Mouse (Mus musculus) forebrain, embryonic 11.5 days (tissue): ENCODE results near the gene Aldh3b1. TPM values are rescaled to one million over a fixed set of nuclear protein-coding genes. Genes with fewer than 3 reads are reported as not detected.

Source experiments
- ATAC-seq: fragments of 200-750 bp; cut with Nextera tagmentation; replicated peaks from 2 replicates; pipeline ENCODE4 v1.8.0; 2017; ENCODE audit warnings: moderate TSS enrichment; ENCODE audit not compliant: low FRiP score
- DNase-seq: peaks from one replicate; pipeline ENCODE4 v3.0.0-alpha.2; 2017; ENCODE audit warnings: low spot score
- H3K27ac ChIP-seq: fragments of 300-500 bp; sonication (generic); 2 replicates; pipeline ENCODE4 v1.5.1; 2014; ENCODE audit warnings: low read depth, low read length
- H3K27me3 ChIP-seq: fragments of 300-500 bp; sonication (generic); 2 replicates; pipeline ENCODE4 v1.6.1; 2014; ENCODE audit warnings: mild to moderate bottlenecking, low read length, mixed read lengths; ENCODE audit not compliant: control insufficient read depth, insufficient read depth
- H3K36me3 ChIP-seq: fragments of 300-500 bp; sonication (generic); 2 replicates; pipeline ENCODE4 v1.6.1; 2014; ENCODE audit warnings: mild to moderate bottlenecking, low read length, moderate library complexity, mixed read lengths; ENCODE audit not compliant: control insufficient read depth, insufficient read depth
- H3K4me1 ChIP-seq: fragments of 300-500 bp; sonication (generic); replicated peaks from 2 replicates; pipeline ENCODE4 v1.6.1; 2014; ENCODE audit warnings: low read length, mixed read lengths; ENCODE audit not compliant: control insufficient read depth, insufficient read depth
- H3K4me2 ChIP-seq: fragments of 300-500 bp; sonication (generic); 2 replicates; pipeline ENCODE4 v1.6.1; 2014; ENCODE audit warnings: low read depth, mild to moderate bottlenecking, low read length, moderate library complexity, mixed read lengths; ENCODE audit not compliant: severe bottlenecking
- H3K4me3 ChIP-seq: fragments of 300-500 bp; sonication (generic); 2 replicates; pipeline ENCODE4 v1.5.1; 2014; ENCODE audit warnings: low read depth, low read length
- H3K9ac ChIP-seq: fragments of 300-500 bp; sonication (generic); 2 replicates; pipeline ENCODE4 v1.6.1; 2014; ENCODE audit warnings: low read length
- H3K9me3 ChIP-seq: fragments of 300-500 bp; sonication (generic); 2 replicates; pipeline ENCODE4 v1.6.1; 2016; ENCODE audit warnings: low read length, mixed read lengths; ENCODE audit not compliant: control insufficient read depth
- WGBS: fragments of 180-500 bp; shearing (Covaris S2); extraction: QIAGEN DNeasy Blood & Tissue Kit; methylation state at CpG from one replicate; pipeline ENCODE4 v1.1.7; 2014; 5-methylcytosine and 5-hydroxymethylcytosine counted together
- polyA plus RNA-seq: library from polyadenylated mRNA; unstranded; fragments of >200 nt; fragmentation: Nextera tagmentation; extraction: Ambion mirVana; gene quantifications from 2 replicates; pipeline ENCODE4 v1.2.1, GENCODE M21; 2014

The Aldh3b1 gene
- polyA plus RNA-seq, 1 experiment from 2014 or later, result 0.35 TPM

DNA sequence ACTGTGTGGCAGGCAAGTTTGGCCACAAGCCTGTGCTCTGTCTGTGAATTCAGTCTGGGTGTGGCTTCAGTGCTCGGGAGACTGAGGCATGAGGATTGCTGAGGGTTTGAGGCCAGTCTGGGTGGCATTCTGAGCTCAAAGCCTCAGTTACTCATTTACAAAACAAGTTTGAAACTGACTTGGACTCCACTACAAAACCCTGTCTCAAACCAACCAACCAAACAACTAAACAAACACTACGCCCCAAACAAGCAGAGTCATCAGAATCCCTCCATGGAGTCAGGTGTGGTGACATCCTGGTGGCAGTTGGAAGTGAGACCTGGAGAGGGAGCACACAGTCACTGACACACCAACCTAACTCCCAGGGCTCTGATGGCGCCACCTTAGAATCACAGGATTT, 20.7 kb upstream of the Aldh3b1 start:
- H3K27ac ChIP-seq, result no peak overlapping the region
- DNase-seq, result no peak
- H3K27me3 ChIP-seq, result no peaks in the 10 kb centered on the region
- H3K9me3 ChIP-seq, result no peaks in the 10 kb centered on the region
- no peak overlapping the region; the same call in 1 of the 2 replicates for H3K9ac ChIP-seq
- no peaks in the 10 kb centered on the region for H3K36me3 ChIP-seq
- no peak overlapping the region for H3K4me2 ChIP-seq
- no peaks in the 10 kb centered on the region for H3K4me1 ChIP-seq
- WGBS, result 80% methylated on average over 3 of the region's 3 CpGs
- H3K4me3 ChIP-seq, result no peak overlapping the region
- no peak for ATAC-seq

DNA sequence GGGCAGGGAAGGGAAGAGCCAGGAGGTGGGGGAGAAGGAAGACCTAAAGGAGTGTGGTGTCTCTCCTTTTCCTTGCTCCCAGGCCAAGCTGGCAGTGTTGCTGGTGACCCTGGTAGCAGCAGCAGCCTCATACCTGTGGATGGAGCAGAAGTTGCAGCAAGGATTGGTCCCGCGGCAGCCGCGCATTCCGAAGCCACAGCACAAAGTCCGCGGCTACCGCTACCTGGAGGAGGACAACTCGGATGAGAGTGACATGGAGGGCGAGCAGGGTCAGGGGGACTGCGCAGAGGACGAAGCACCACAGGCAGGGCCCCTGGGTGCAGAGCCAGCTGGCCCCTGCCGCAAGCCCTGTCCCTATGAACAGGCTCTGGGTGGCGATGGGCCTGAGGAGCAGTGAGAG, 18.9 kb upstream of the Aldh3b1 start:
- Histone ChIP-seq H3K36me3 (no peaks in the 10 kb centered on the region), H3K27me3 (no peaks in the 10 kb centered on the region), H3K9ac (no peak overlapping the region), H3K9me3 (no peaks in the 10 kb centered on the region), H3K27ac (no peak overlapping the region), H3K4me2 (no peak overlapping the region), H3K4me3 (no peak overlapping the region), H3K4me1 (no peaks in the 10 kb centered on the region)
- WGBS, result 70% methylated on average over 14 of the region's 14 CpGs
- DNase-seq (no peak), ATAC-seq (no peak)

DNA sequence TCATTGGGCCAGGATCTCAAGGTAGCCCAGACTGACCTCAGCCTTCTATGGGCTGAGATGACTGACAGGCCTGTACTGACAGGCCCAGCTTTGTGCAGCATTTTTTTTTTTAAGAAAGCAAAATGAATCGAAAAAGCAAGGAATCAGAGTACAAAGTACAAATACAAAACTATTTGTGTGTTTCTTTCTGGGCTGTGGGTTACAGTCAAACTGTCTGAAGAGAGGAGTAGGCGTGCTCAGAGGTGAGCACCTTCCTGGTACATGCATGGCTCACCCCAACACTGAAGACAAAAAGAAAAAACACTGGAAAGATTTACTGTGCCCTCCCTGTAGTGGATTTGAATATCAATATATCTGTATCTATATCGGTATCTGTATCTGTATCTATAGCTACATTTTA, 18.2 kb upstream of the Aldh3b1 start:
- Histone ChIP-seq H3K36me3 (no peaks in the 10 kb centered on the region), H3K9ac (no peak overlapping the region), H3K4me2 (no peak overlapping the region), H3K27ac (no peak overlapping the region), H3K4me1 (no peaks in the 10 kb centered on the region), H3K9me3 (no peaks in the 10 kb centered on the region), H3K4me3 (no peak overlapping the region), H3K27me3 (no peaks in the 10 kb centered on the region)
- ATAC-seq (no peak), DNase-seq (no peak)
- WGBS, result 77% methylated on average over 3 of the region's 3 CpGs

DNA sequence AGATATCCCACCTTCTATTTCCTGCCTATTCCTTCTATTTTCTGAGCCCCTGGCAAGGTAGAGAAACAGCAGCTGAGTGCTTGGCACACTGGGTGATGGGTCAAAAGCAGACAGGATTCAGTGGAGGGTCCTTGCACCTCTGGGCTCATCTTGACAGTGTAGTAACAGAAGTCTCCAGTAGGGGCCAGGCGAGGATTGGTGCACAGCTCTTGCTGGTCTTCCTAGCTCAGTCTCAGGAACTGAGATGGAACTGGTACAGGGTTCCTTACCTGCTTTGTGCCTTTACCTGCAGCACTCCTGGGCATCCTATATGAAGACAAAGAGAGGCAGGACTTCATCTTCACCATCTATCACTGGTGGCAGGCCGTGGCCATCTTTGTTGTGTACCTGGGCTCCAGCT, 17.1 kb upstream of the Aldh3b1 start:
- Histone ChIP-seq H3K9ac (no peak overlapping the region), H3K36me3 (no peaks in the 10 kb centered on the region), H3K27me3 (no peaks in the 10 kb centered on the region), H3K4me1 (no peaks in the 10 kb centered on the region), H3K27ac (no peak overlapping the region), H3K9me3 (no peaks in the 10 kb centered on the region), H3K4me2 (no peak overlapping the region), H3K4me3 (no peak overlapping the region)
- ATAC-seq, result 0 out of 2 replicates have a peak, but pooled peaks have one; percentile 27
- peak; percentile 79 for DNase-seq
- 19% methylated on average over 2 of the region's 2 CpGs for WGBS

DNA sequence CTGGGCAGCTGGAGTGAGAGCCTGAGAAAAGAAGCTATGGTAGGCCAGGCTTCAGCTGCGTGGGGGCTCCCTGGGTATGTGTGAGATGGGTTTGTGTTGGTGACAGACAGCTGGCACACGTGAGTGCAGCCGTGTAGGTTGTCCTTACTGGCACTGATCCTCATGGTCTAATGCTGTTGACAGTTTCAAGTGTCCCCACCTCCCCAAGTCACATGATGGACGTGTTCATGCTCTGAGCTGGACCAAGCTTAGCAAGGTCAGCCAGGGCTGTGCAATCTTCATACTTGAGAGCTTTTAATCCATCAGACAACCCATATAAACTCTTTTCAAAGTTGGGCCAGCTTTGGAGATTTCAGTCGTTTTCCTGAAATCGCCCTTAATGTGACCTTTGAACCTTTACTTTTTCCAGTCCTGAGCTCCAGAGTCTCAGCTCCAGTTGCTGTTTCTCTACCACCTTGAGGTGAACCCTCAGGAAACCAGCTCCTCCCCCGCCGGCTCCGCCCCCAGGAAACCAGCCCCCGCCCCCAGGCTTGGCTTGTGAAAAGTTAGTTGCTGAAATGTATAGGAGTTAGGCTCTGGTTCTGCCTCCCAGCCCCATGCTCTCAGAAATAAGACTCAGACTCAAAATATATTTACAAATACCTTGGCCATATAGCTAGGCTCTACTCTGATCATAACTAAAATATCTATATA, 16.4 kb upstream of the Aldh3b1 start:
- Histone ChIP-seq H3K9me3 (no peaks in the 10 kb centered on the region), H3K9ac (no peak overlapping the region), H3K4me2 (no peak overlapping the region), H3K36me3 (no peaks in the 10 kb centered on the region), H3K4me1 (no peaks in the 10 kb centered on the region), H3K27me3 (no peaks in the 10 kb centered on the region), H3K27ac (no peak overlapping the region), H3K4me3 (no peak overlapping the region)
- no peak for DNase-seq
- 41% methylated on average over 10 of the region's 10 CpGs for WGBS
- no peak for ATAC-seq

DNA sequence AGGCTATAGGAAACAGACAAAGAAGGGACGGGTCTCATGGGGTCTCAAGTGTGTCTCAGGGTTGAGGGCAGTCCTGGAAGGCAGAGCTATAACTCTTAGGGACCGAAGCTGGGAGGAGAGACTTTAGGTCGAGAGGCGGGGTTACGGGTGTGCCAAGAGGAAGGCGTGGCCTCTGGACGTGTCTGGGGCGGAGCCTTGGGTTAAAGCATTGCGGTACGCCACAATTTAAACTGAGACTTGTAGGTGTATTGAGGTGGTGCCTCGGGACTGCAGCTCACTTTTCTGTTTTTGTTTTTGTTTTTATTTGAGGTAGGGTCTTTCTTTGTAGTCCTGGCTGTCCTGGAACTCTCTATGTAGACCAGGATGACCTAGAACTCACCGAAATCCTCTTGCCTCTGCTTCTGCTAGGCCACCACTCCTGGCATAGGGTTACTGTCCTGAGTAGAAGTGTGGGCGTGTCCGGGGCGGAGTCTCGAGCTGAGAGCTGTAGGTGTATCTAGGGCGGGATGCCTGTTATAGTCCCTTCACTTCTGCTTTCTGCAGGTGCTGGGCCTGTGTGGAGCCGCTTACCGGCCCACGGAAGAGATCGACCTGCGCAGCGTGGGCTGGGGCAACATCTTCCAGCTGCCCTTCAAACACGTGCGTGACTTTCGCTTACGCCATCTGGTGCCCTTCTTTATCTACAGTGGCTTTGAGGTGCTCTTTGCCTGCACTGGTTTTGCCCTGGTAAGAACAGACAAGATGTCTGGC, 13.6 kb upstream of the Aldh3b1 start:
- Histone ChIP-seq H3K27ac (no peak overlapping the region), H3K9ac (no peak overlapping the region), H3K9me3 (no peaks in the 10 kb centered on the region), H3K4me3 (no peak overlapping the region), H3K27me3 (no peaks in the 10 kb centered on the region), H3K36me3 (no peaks in the 10 kb centered on the region), H3K4me1 (no peaks in the 10 kb centered on the region), H3K4me2 (no peak overlapping the region)
- DNase-seq (no peak), ATAC-seq (no peak)
- 24% methylated on average over 27 of the region's 27 CpGs for WGBS

DNA sequence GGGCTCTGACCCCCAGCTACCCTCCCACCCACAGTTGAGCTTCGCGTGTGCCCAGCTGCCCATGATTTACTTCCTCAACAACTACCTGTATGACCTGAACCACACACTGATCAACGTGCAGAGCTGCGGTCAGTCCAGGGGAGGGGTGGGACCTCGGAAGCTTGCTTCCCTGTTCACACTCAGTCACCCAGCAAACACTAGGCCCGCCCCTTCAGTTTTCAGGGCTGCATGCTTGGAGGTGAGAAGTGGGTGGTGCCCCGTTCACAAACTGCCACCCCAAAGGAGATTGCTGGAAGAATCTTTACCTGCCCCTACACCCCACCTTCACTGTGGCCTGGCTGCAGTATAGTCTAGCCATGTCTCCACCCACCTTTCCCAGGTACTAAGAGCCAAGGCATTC, 12.7 kb upstream of the Aldh3b1 start:
- no peaks in the 10 kb centered on the region for H3K9me3 ChIP-seq
- no peaks in the 10 kb centered on the region for H3K27me3 ChIP-seq
- DNase-seq (no peak), ATAC-seq (no peak)
- no peaks in the 10 kb centered on the region for H3K36me3 ChIP-seq
- no peaks in the 10 kb centered on the region for H3K4me1 ChIP-seq
- WGBS, result 84% methylated on average over 7 of the region's 7 CpGs
- H3K4me3 ChIP-seq, result no peak overlapping the region
- no peak overlapping the region for H3K9ac ChIP-seq
- H3K4me2 ChIP-seq, result no peak overlapping the region
- no peak overlapping the region for H3K27ac ChIP-seq

DNA sequence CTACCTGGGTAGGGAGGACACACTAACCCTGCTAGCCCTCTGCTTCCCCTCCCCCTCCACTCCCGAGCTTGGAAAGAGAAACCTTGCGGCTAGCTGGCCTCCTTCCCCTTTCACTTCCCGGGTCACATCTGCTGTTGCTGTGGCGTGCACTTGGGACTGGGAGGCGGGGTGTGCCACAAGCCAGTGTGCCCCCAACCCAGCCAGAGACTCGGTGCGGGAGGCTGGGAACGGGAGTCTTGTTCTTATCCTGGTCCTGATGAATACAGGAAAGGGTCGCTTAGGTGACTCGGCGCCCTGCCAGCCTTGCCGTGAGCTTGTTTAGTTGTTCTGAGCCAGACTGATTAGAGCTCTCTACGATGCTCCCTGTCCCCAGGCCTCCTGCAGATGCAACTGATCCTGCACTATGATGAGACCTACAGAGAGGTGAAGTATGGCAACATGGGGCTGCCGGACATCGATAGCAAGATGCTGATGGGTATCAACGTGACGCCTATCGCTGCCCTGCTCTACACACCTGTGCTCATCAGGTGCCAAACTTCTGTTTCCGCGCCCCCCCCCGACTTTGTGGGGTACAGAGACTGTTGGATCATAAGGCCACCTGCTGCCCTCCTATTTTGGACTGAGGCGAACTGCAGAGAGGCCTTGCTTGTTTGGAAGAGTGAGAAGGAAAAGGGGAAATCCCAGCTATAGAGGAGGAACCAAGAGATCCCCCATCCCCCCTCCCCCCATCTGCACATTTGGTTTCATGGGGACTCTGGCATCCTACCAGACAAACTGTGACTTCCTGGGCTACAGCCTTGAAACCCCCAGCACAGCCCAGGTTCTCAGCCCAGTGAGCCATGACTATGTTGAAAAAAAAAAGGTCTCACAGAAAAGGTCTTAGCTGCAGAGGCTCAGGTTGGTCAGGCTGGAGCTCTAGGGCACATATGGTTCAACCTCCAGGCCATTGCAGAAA, 6.6 kb upstream of the Aldh3b1 start:
- no peak for DNase-seq
- no peaks in the 10 kb centered on the region for H3K9me3 ChIP-seq
- no peaks in the 10 kb centered on the region for H3K36me3 ChIP-seq
- no peaks in the 10 kb centered on the region for H3K27me3 ChIP-seq
- ATAC-seq, result no peak
- no peak overlapping the region for H3K27ac ChIP-seq
- H3K9ac ChIP-seq, result peak overlapping the region; percentile 54
- WGBS, result 9% methylated on average over 22 of the region's 22 CpGs
- peak overlapping the region; percentile 38 for H3K4me3 ChIP-seq
- H3K4me2 ChIP-seq, result peak overlapping the region; percentile 75
- no peaks in the 10 kb centered on the region; the same call in none of the 2 replicates for H3K4me1 ChIP-seq
